Mouse (Mus musculus): ENCODE measurements around the gene Mical1. TPM values are rescaled to one million over a fixed set of nuclear protein-coding genes. Genes with fewer than 3 reads are reported as not detected.

The Mical1 gene
- total RNA-seq, 1 experiment: 35.3 TPM

- DNase-seq (ENCODE audit: low read depth, low spot score): no peak
- no peaks in the 10 kb centered on the region for H3K36me3 ChIP-seq (ENCODE audit: control insufficient read depth, insufficient read depth, low read length, poor library complexity, severe bottlenecking)
- H3K4me1 ChIP-seq (ENCODE audit: control insufficient read depth in 2 of 2, insufficient read depth in 2 of 2, low read length in 2 of 2, poor library complexity in 1 of 2): peaks cover 15 to 19% of the 10 kb centered on the region in 2 experiments
- TF ChIP-seq ZC3H11A (IDR thresholded peaks at IDR 0.05; ENCODE audit: borderline replicate concordance, low read depth, low read length) (no peak), CHD2 (IDR thresholded peaks at IDR 0.05; ENCODE audit: low read depth, low read length) (no peak), MAFK (IDR thresholded peaks at IDR 0.05; ENCODE audit: insufficient read depth, low read depth, low read length) (no peak), ZNF384 (IDR thresholded peaks at IDR 0.05; ENCODE audit: low read depth, low read length) (no peak), HCFC1 (IDR thresholded peaks at IDR 0.05; ENCODE audit: borderline replicate concordance, insufficient read depth, low read length) (no peak)
- H3K27ac ChIP-seq (ENCODE audit: insufficient read depth, low read depth, low read length, poor library complexity, severe bottlenecking): peak overlapping the region; percentile 46; the same call in 1 of the 2 replicates
- H3K9me3 ChIP-seq (ENCODE audit: control insufficient read depth, insufficient read depth, low read depth, low read length): no peaks in the 10 kb centered on the region
- H3K4me3 ChIP-seq (ENCODE audit: insufficient read depth in 1 of 2, low read depth in 1 of 2, low read length in 2 of 2, poor library complexity in 1 of 2, severe bottlenecking in 1 of 2): no peak overlapping the region
- H3K9ac ChIP-seq (ENCODE audit: insufficient read depth, low read depth, low read length, poor library complexity, severe bottlenecking): no peak overlapping the region
- in situ Hi-C loops (cut with MboI; ENCODE audit: low sequenced_read_pairs in 2 of 2, unreplicated experiment in 2 of 2): no loop called here
These were observed 3.6 kb upstream of the Mical1 start for GRCm38 (mm10) chr10:41472534-41472933.

GRCm38 (mm10) chr10:41472962-41473481 is 3.1 kb upstream of the Mical1 start:
- H3K9ac ChIP-seq (ENCODE audit: insufficient read depth, low read depth, low read length, poor library complexity, severe bottlenecking): no peak overlapping the region
- no peak for DNase-seq (ENCODE audit: low read depth, low spot score)
- H3K36me3 ChIP-seq (ENCODE audit: control insufficient read depth, insufficient read depth, low read length, poor library complexity, severe bottlenecking): no peaks in the 10 kb centered on the region
- H3K4me3 ChIP-seq (ENCODE audit: insufficient read depth in 1 of 2, low read depth in 1 of 2, low read length in 2 of 2, poor library complexity in 1 of 2, severe bottlenecking in 1 of 2): no peak overlapping the region
- in situ Hi-C loops (cut with MboI; ENCODE audit: low sequenced_read_pairs in 2 of 2, unreplicated experiment in 2 of 2): no loop called here
- no peaks in the 10 kb centered on the region for H3K9me3 ChIP-seq (ENCODE audit: control insufficient read depth, insufficient read depth, low read depth, low read length)
- TF ChIP-seq ZNF384 (IDR thresholded peaks at IDR 0.05; ENCODE audit: low read depth, low read length): no peak
- no peak for TF ChIP-seq MAFK (IDR thresholded peaks at IDR 0.05; ENCODE audit: insufficient read depth, low read depth, low read length)
- TF ChIP-seq CHD2 (IDR thresholded peaks at IDR 0.05; ENCODE audit: low read depth, low read length): no peak
- no peak for TF ChIP-seq ZC3H11A (IDR thresholded peaks at IDR 0.05; ENCODE audit: borderline replicate concordance, low read depth, low read length)
- peaks cover 10 to 22% of the 10 kb centered on the region in 2 experiments for H3K4me1 ChIP-seq (ENCODE audit: control insufficient read depth in 2 of 2, insufficient read depth in 2 of 2, low read length in 2 of 2, poor library complexity in 1 of 2)
- peak overlapping the region; percentile 46; the same call in 1 of the 2 replicates for H3K27ac ChIP-seq (ENCODE audit: insufficient read depth, low read depth, low read length, poor library complexity, severe bottlenecking)

- Histone ChIP-seq H3K9ac (ENCODE audit: insufficient read depth, low read depth, low read length, poor library complexity, severe bottlenecking) (no peak overlapping the region), H3K4me3 (ENCODE audit: insufficient read depth in 1 of 2, low read depth in 1 of 2, low read length in 2 of 2, poor library complexity in 1 of 2, severe bottlenecking in 1 of 2) (no peak overlapping the region), H3K36me3 (ENCODE audit: control insufficient read depth, insufficient read depth, low read length, poor library complexity, severe bottlenecking) (no peaks in the 10 kb centered on the region), H3K9me3 (ENCODE audit: control insufficient read depth, insufficient read depth, low read depth, low read length) (no peaks in the 10 kb centered on the region), H3K4me1 (ENCODE audit: control insufficient read depth in 2 of 2, insufficient read depth in 2 of 2, low read length in 2 of 2, poor library complexity in 1 of 2) (peaks cover 8 to 24% of the 10 kb centered on the region in 2 experiments), H3K27ac (ENCODE audit: insufficient read depth, low read depth, low read length, poor library complexity, severe bottlenecking) (no peak overlapping the region)
- TF ChIP-seq ZNF384 (IDR thresholded peaks at IDR 0.05; ENCODE audit: low read depth, low read length) (no peak), MAFK (IDR thresholded peaks at IDR 0.05; ENCODE audit: insufficient read depth, low read depth, low read length) (0 out of 2 replicates have a peak, but pooled peaks have one; percentile 5)
- in situ Hi-C loops (cut with MboI; ENCODE audit: low sequenced_read_pairs in 2 of 2, unreplicated experiment in 2 of 2): no loop called here
- no peak for DNase-seq (ENCODE audit: low read depth, low spot score)
These were observed 2.2 kb upstream of the Mical1 start for GRCm38 (mm10) chr10:41473782-41474468.

- Histone ChIP-seq H3K27ac (ENCODE audit: insufficient read depth, low read depth, low read length, poor library complexity, severe bottlenecking) (no peak overlapping the region), H3K9me3 (ENCODE audit: control insufficient read depth, insufficient read depth, low read depth, low read length) (no peaks in the 10 kb centered on the region), H3K9ac (ENCODE audit: insufficient read depth, low read depth, low read length, poor library complexity, severe bottlenecking) (no peak overlapping the region), H3K4me3 (ENCODE audit: insufficient read depth in 1 of 2, low read depth in 1 of 2, low read length in 2 of 2, poor library complexity in 1 of 2, severe bottlenecking in 1 of 2) (no peak overlapping the region), H3K36me3 (ENCODE audit: control insufficient read depth, insufficient read depth, low read length, poor library complexity, severe bottlenecking) (no peaks in the 10 kb centered on the region), H3K4me1 (ENCODE audit: control insufficient read depth in 2 of 2, insufficient read depth in 2 of 2, low read length in 2 of 2, poor library complexity in 1 of 2) (peaks cover 7 to 26% of the 10 kb centered on the region in 2 experiments)
- in situ Hi-C loops (cut with MboI; ENCODE audit: low sequenced_read_pairs in 2 of 2, unreplicated experiment in 2 of 2): no loop called here
- DNase-seq (ENCODE audit: low read depth, low spot score): no peak
- TF ChIP-seq ZC3H11A (IDR thresholded peaks at IDR 0.05; ENCODE audit: borderline replicate concordance, low read depth, low read length) (no peak), CHD2 (IDR thresholded peaks at IDR 0.05; ENCODE audit: low read depth, low read length) (no peak), MAFK (IDR thresholded peaks at IDR 0.05; ENCODE audit: insufficient read depth, low read depth, low read length) (no peak), HCFC1 (IDR thresholded peaks at IDR 0.05; ENCODE audit: borderline replicate concordance, insufficient read depth, low read length) (no peak), ZNF384 (IDR thresholded peaks at IDR 0.05; ENCODE audit: low read depth, low read length) (no peak)
These were observed 1.1 kb upstream of the Mical1 start for GRCm38 (mm10) chr10:41474981-41475391.
